ENCODE assay signal across 10 mouse cellular contexts in genomic region chr4:40777116-40777515, GRCm38 (mm10).
DNase-seq lines count a peak whose midpoint lies in the region.
"Had no signal": no experiment of that assay in that cellular context is flagged by ENCODE, and none has a peak within 500 bp of the region (broad histone marks: within the 10 kb centered on the region; RNA-seq: fewer than 3 reads in every experiment).

No protein-coding gene starts in this region.

- peak; percentile 29 for DNase-seq in lung, postnatal 10 days
- no peak for DNase-seq in lung, postnatal 14 days
- DNase-seq in CD4-positive helper T cell, adult 2 months (ENCODE audit: low read depth, low spot score), result peak; percentile 70
- peak; percentile 86 for DNase-seq in Muller cell, postnatal 12 days (ENCODE audit: inconsistent ontology term)
- DNase-seq in induced T-regulatory cell, adult 2 months (ENCODE audit: low read depth), result peak; percentile 60
- DNase-seq in natural killer cell, adult 2 months (ENCODE audit: low spot score in 2 of 2), result no peak
- DNase-seq in spleen, postnatal 36 days (ENCODE audit: low spot score in 2 of 2), result no peak
- DNase-seq: cerebellum, adult 8-10 months; gastrocnemius, postnatal 10 days; right cerebral cortex, postnatal 25 days had no signal

Comparison
In these comparisons a context has a peak if more than half of its experiments do, and no peak if none do; other contexts are left out.
1. DNase-seq: peak in lung, postnatal 10 days (single experiment), CD4-positive helper T cell, adult 2 months (single experiment), Muller cell, postnatal 12 days (single experiment) and induced T-regulatory cell, adult 2 months (single experiment); none in lung, postnatal 14 days (single experiment), natural killer cell, adult 2 months (0 of 2) and spleen, postnatal 36 days (0 of 2).